Mouse (Mus musculus) G1E (cell line): ENCODE data around the gene Capn5. TPM values are rescaled to one million over a fixed set of nuclear protein-coding genes. Genes with fewer than 3 reads are reported as not detected.

Experiments
- ATAC-seq: 2 replicates; pipeline ENCODE4 v1.8.0; 2016; ENCODE audit warnings: mild to moderate bottlenecking; ENCODE audit not compliant: insufficient number of reproducible peaks, poor library complexity, low FRiP score, severe bottlenecking; ENCODE audit errors: extremely low read depth
- DNase-seq: peaks from one replicate; pipeline ENCODE4 v3.0.0; 2012; ENCODE audit warnings: low spot score
- H3K27me3 ChIP-seq: 2 replicates; pipeline ENCODE4 v1.6.1; 2012; ENCODE audit warnings: mild to moderate bottlenecking, low read length, inconsistent platforms; ENCODE audit not compliant: insufficient read depth
- H3K36me3 ChIP-seq: replicated peaks from 2 replicates; pipeline ENCODE3; 2012; ENCODE audit warnings: mild to moderate bottlenecking, inconsistent platforms
- H3K4me1 ChIP-seq: 2 replicates; pipeline ENCODE4 v1.6.1; 2012; ENCODE audit warnings: low read depth, low read length, inconsistent platforms, mixed read lengths; ENCODE audit not compliant: insufficient read depth
- H3K4me3 ChIP-seq: 2 replicates; pipeline ENCODE4 v1.5.1; 2012; ENCODE audit warnings: low read depth, mild to moderate bottlenecking, inconsistent platforms, low read length, moderate library complexity, mixed read lengths
- H3K9me3 ChIP-seq: replicated peaks from 2 replicates; pipeline ENCODE4 v1.6.1; 2012; ENCODE audit warnings: inconsistent platforms
- CTCF ChIP-seq: IDR thresholded peaks from 2 replicates; pipeline ENCODE4 v1.5.1; 2012; ENCODE audit warnings: low read depth, low read length, inconsistent platforms, mixed read lengths
- GATA1 ChIP-seq: IDR thresholded peaks from 2 replicates; pipeline ENCODE4 v1.6.1; 2012; ENCODE audit warnings: borderline replicate concordance, low read length, inconsistent platforms, mixed read lengths
- GATA2 ChIP-seq: IDR thresholded peaks from 2 replicates; pipeline ENCODE4 v1.6.1; 2012; ENCODE audit warnings: low read depth, low read length, inconsistent platforms, borderline replicate concordance
- POLR2AphosphoS5 ChIP-seq: IDR thresholded peaks from 2 replicates; pipeline ENCODE4 v1.6.1; 2012; ENCODE audit warnings: low read depth, low read length, inconsistent platforms; ENCODE audit not compliant: insufficient replicate concordance
- TAL1 ChIP-seq: conservative IDR thresholded peaks from 2 replicates; pipeline ENCODE4 v1.6.1; 2012; ENCODE audit warnings: low read depth, low read length, inconsistent platforms, mixed read lengths
- polyA plus RNA-seq: library from polyadenylated mRNA; stranded (reverse); fragments of >175 nt; gene quantifications from 2 replicates; pipeline ENCODE4 v1.2.3, GENCODE M21; 2012
- total RNA-seq, 2 experiments: library from RNA; stranded (forward) in 1 of 2; stranded (reverse) in 1 of 2; fragments of 200-1000 nt in 1 of 2; fragments of >200 nt in 1 of 2; fragmentation: Nextera tagmentation in 1 of 2; gene quantifications; 2 replicates each; pipeline ENCODE4 v1.2.3; 2014 to 2017

Gene Capn5
- total and polyA plus RNA-seq, 3 experiments, result 0.03 to 6.5 (median 1.0) TPM

DNA sequence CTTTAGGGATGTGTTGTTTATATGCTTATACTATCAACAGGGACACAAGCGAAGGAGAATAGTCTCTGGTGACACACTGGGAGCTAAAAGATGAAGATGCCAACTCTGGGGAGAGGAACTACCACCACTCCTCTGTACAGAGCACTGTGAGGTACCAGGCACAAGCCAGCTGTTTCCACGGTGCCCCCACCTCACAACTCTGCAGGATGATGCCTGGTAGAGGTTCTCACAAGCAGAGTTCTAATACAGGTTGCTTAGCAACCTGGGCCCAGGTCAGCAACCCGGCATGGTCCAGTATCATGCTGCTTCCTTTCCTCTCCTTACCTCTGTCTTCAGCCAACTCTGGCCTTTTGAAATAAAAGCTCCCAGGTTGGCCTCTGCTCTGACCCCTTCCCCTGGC lies 40.5 kb downstream of the Capn5 start:
- ATAC-seq (no peak), DNase-seq (no peak)
- Histone ChIP-seq H3K27me3 (peaks cover 22% of the 10 kb centered on the region), H3K4me3 (no peak overlapping the region), H3K9me3 (no peaks in the 10 kb centered on the region), H3K36me3 (no peaks in the 10 kb centered on the region), H3K4me1 (no peaks in the 10 kb centered on the region)
- TF ChIP-seq GATA2 (no peak), POLR2AphosphoS5 (no peak), GATA1 (no peak), TAL1 (no peak), CTCF (no peak)

GRCm38 (mm10) chr7:98131751-98132150 lies 46.3 kb downstream of the Capn5 start:
- DNase-seq (no peak), ATAC-seq (no peak)
- TF ChIP-seq POLR2AphosphoS5, result no peak
- no peak; the same call in 1 of the 2 replicates for TF ChIP-seq CTCF
- TF ChIP-seq GATA1, result no peak
- TF ChIP-seq TAL1, result no peak
- TF ChIP-seq GATA2, result no peak
- no peaks in the 10 kb centered on the region for H3K36me3 ChIP-seq
- no peaks in the 10 kb centered on the region for H3K9me3 ChIP-seq
- H3K4me3 ChIP-seq, result no peak overlapping the region
- no peaks in the 10 kb centered on the region; the same call in 1 of the 2 replicates for H3K4me1 ChIP-seq
- H3K27me3 ChIP-seq, result peaks cover 16% of the 10 kb centered on the region; the same call in 1 of the 2 replicates

DNA sequence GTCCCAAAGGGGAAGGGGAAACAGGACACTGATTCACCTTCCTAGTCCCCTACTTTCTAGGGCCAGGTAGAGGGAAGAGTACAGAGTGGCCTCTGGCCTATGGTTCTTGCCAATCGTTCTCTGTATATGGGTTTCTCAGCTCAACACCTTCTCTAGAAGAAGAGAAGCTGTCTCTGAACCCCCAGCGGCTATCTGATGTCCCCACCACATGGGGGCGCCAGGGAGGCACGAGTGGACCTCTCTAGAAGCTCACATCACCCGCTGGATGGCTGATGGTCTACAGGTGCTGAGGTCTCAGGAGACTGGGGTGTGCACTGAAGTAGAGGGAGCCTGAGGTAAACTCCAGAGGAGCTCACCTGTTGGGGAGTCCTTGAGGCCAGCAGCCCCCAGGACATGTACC lies 52.6 kb downstream of the Capn5 start:
- Histone ChIP-seq H3K36me3 (no peaks in the 10 kb centered on the region), H3K9me3 (no peaks in the 10 kb centered on the region), H3K27me3 (peaks cover 20% of the 10 kb centered on the region), H3K4me1 (peaks cover 3% of the 10 kb centered on the region), H3K4me3 (no peak overlapping the region)
- no peak for ATAC-seq
- TF ChIP-seq TAL1, result no peak
- no peak for TF ChIP-seq GATA1
- no peak for TF ChIP-seq POLR2AphosphoS5
- TF ChIP-seq CTCF, result no peak
- TF ChIP-seq GATA2, result no peak
- DNase-seq, result peak; percentile 27

- H3K27me3 ChIP-seq, result peaks cover 20% of the 10 kb centered on the region
- ATAC-seq, result no peak
- no peaks in the 10 kb centered on the region for H3K36me3 ChIP-seq
- H3K4me1 ChIP-seq, result peaks cover 5% of the 10 kb centered on the region
- TF ChIP-seq POLR2AphosphoS5 (no peak), CTCF (no peak), TAL1 (no peak)
- no peaks in the 10 kb centered on the region for H3K9me3 ChIP-seq
- DNase-seq, result no peak
- H3K4me3 ChIP-seq, result no peak overlapping the region
Observed at GRCm38 (mm10) chr7:98124701-98125100, 53.4 kb downstream of the Capn5 start.

GRCm38 (mm10) chr7:98121673-98122072 lies 56.4 kb downstream of the Capn5 start:
- ATAC-seq, result no peak

DNA sequence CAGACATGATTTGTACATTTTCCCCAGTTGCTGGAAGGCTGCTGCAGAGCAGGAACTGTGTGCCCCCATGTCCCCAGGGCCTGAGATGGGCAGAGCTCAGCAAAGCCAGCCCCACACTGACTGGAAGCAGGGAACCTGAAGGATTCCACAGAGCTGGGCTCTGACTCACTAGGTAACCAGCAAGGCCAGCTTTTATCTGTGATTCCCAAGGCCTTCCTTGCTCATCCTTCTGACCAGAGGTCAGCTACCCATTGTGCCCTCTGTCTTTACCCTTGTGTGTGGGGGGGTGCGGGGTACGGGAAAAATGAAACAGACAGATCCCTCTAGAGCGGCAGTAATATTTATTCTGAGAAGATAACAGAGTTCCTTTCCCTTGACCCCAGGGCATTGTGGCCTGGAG lies 56.8 kb downstream of the Capn5 start:
- ATAC-seq, result no peak
- Histone ChIP-seq H3K27me3 (peaks cover 43% of the 10 kb centered on the region), H3K9me3 (no peaks in the 10 kb centered on the region)

More at GRCm38 (mm10) chr7:98121673-98122072, 56.4 kb downstream of the Capn5 start:
- no peaks in the 10 kb centered on the region for H3K9me3 ChIP-seq
- peaks cover 39% of the 10 kb centered on the region for H3K27me3 ChIP-seq
- DNase-seq, result no peak
- H3K36me3 ChIP-seq, result no peaks in the 10 kb centered on the region
- no peak for TF ChIP-seq GATA1
- no peak for TF ChIP-seq GATA2
- TF ChIP-seq POLR2AphosphoS5, result no peak
- TF ChIP-seq TAL1, result no peak
- no peak for TF ChIP-seq CTCF
- H3K4me1 ChIP-seq, result peaks cover 5% of the 10 kb centered on the region
- no peak overlapping the region for H3K4me3 ChIP-seq

GRCm38 (mm10) chr7:98120325-98120724 lies 57.7 kb downstream of the Capn5 start:
- H3K4me3 ChIP-seq, result no peak overlapping the region; the same call in 1 of the 2 replicates
- ATAC-seq (no peak), DNase-seq (peak; percentile 77)
- no peaks in the 10 kb centered on the region for H3K9me3 ChIP-seq
- TF ChIP-seq CTCF (peak; percentile 69), TAL1 (no peak)
- no peaks in the 10 kb centered on the region for H3K36me3 ChIP-seq
- H3K27me3 ChIP-seq, result peaks cover 42% of the 10 kb centered on the region
- H3K4me1 ChIP-seq, result peaks cover 5% of the 10 kb centered on the region

More for the DNA sequence above, 56.8 kb downstream of the Capn5 start:
- TF ChIP-seq CTCF (no peak), POLR2AphosphoS5 (no peak), GATA1 (no peak), GATA2 (no peak), TAL1 (no peak)
- no peak for DNase-seq
- Histone ChIP-seq H3K4me1 (peaks cover 5% of the 10 kb centered on the region), H3K36me3 (no peaks in the 10 kb centered on the region), H3K4me3 (no peak overlapping the region)
